Mouse (Mus musculus) frontal cortex, adult 2 months (tissue): Measurements from ENCODE around the gene Arhgap10. TPM values are rescaled to one million over a fixed set of nuclear protein-coding genes. Genes with fewer than 3 reads are reported as not detected.

Source experiments
- DNase-seq, 2 experiments: peaks; one replicate each; pipeline ENCODE4 v3.0.0; 2022; ENCODE audit warnings: low spot score in 1 of 2; ENCODE audit errors: extremely low spot score in 1 of 2
- polyA plus RNA-seq: library from polyadenylated mRNA; depleted of rRNA; stranded (reverse); fragments of >200 nt; gene quantifications from 2 replicates; pipeline ENCODE4 v1.2.3, GENCODE M21; 2012

Arhgap10 gene
- polyA plus RNA-seq, 1 experiment: 17.4 TPM

DNA sequence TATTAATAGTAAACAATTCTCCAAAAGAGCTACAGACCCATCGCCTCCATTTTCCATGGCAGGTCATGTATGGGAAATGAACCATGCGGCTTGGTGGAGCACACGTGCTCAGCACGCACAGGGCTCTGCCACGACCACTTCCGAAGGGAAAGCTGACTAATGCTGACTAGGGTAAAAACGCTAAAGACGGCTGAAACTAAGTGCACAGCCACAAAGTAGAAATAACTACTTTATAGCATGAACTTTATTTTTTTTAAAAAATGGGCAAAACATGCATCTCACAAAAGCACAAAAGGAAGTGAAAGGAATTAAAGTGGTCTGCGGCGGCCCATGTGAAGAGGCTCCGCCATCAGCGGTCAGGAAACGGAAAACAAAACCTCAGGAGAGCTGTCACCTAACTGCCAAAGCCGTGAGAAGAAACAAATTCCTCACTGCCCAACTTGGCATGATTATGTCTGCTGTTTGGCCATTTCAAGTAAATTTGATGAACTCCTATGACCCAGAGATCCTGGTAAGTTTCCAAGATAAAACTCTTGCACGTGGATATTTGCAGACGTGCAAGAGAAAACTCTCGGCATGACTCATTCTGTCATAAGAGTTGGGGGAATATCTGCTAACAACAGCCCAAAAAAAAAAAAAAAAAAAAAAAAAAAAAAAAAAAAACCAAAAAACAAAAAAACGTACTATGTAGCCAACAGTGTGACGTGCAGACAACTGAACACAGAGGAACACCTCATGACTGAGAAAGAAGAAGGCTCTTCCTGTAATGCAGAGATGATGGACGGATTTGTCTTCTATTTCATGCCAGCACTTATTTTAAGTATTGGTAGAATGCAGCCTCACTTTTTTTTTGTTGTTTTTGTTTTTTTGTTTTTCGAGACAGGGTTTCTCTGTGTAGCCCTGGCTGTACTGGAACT, 66.0 kb downstream of the Arhgap10 start:
- no peak for DNase-seq

- DNase-seq: no peak
Observed at GRCm38 (mm10) chr8:77451052-77451451, 66.7 kb downstream of the Arhgap10 start.

- DNase-seq: no peak
Observed at GRCm38 (mm10) chr8:77446294-77446693, 71.5 kb downstream of the Arhgap10 start.

- DNase-seq: no peak
Observed at GRCm38 (mm10) chr8:77445642-77446041, 72.1 kb downstream of the Arhgap10 start.

DNA sequence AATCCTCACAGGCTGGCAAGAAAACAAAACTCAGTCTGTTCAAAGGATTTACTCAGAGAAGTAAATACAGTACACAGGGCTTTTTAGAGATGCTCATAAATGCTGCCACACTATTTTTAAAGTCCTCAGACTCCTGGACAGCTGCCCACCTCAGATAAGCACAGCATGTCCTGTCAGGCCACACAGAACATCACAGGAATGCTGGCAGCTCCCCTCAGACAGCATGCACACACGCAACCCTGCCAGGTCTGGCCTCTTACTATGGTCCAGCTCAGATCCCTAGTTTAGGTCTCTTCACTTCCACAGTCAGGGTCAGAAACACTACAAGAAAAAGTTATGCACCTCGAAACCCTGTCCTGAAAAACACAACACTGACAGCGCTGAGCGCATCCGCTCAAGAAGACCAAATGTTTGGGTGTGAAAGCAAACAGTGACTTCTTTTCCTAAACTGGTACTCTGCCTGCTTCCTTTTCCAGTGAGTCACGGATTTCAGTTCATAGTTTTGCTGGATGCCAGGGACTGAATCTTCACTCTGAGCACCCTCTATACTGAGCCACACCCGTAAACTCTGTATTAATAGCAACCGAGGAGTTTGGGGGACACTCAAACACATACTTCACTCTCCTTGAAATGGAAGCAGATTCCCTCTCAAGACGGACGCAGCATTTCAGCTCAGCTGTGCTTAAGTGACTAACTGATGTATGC, 73.4 kb downstream of the Arhgap10 start:
- DNase-seq: peak in 1 of 2 experiments; percentile 54

- DNase-seq: no peak
Observed at GRCm38 (mm10) chr8:77442452-77442851, 75.3 kb downstream of the Arhgap10 start.

DNA sequence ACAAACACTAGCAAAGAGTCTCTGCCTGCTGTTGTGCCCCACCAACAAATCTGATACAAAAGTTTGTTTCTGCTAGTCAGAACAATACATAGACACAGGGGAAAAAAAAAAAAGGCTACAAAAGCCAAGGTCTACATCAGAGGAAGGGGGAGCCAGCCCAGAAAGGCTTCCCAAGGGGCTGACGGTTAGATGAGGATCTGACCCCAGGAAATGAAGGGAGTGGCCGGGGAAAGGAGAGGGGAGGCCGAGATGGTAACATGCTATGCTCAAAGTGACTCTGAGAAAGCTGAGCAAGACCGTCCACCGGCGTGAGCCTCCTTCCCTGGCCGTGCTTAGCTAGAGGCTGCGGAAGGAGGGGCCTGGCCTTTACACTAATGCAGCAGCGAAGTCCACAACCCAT, 76.8 kb downstream of the Arhgap10 start:
- DNase-seq: no peak

GRCm38 (mm10) chr8:77440324-77440880, 77.4 kb downstream of the Arhgap10 start:
- DNase-seq: no peak

DNA sequence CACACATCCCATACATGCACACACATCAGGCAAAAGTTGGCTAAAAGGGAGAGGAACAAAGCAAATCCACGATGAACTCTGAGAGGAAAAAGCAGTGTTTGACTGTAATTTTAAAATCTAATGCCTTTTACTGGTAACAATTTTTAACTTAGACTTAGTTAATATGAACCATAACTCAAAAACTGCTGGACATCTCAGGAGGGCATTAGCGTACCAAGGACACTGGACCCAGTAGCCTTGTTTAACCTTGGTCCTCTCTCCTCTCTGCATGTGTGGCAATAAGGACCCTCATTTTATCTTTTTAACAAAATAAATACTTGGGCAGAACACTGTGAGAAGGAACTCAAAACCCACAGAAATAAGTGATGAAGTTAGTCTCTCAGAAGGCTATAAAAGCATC, 78.1 kb downstream of the Arhgap10 start:
- no peak for DNase-seq

DNA sequence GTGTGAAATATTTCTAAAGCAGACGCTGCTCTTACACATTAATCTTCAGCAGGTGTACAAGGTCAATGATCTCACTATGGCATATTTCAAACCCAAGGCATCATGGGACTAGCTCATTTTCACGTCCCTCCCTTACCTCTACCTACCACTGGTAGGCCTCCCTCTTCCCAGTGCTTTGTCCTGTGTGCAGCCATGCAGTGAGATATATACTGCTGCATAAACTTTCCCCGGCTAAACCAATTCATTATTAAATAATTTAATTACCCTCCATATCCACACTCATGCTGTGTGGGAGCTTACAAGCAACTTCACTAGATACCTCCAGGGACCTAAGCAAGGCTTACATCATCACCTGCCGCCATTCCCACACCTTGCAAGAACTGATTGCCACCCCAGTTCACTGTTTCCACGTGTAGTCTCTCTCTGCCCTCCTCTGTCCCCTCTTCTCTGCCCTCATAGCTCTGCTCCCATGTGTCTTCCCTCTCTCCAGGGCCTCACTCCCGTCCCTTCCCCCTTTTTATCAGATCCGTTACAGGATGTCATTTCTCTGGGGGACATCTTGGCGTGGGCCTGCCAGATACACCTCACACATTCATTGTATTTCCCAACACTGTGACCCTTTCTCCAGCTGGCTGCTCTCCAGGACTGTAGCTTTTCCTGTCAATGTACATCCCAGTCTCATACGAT, 79.8 kb downstream of the Arhgap10 start:
- DNase-seq: no peak

DNA sequence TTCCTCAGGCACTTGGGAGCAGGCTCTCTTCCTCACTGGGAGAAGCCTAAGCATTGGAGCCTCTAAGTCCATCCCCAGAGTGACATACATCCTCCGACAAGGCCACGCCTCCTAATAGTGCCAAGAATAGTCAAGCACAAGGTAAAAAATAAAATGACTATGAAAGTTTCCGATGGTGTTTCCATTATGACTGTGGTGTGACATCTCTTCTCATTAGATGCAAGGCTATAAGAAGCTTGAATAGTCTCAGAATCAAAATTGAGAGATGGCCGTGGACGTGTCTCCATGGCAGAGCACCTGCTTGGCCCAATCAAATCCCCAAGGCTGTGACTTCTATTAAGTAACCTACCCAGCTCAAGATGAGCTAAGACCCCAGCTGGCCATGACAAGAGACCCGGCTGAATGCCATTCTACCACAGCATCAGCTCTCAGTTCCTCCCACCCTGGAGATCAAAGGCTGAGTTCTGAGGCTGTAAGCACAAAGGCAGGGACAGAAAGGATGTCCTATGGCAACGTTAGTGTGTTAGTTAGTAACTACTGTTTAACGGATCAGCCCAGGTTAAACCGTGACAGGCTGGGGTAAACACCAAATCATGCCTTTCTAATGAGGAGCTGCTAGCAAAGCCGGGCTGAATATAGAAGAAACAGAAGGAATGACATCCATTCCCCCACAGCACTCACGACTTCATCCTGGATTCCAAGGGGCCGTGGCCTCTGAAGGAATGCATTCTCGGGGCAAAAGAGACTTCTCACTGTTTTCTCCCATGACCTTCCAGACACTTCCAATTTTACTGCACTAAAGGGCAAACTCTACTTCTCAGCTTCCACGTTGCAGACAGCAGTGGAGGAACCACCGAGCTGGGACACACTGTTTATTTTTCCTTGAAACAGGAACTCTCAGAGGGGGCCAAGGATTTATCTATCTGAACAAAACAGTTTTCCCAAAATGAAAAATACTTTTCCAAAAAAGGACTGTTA, 81.5 kb downstream of the Arhgap10 start:
- DNase-seq: no peak

GRCm38 (mm10) chr8:77433221-77433620, 84.5 kb downstream of the Arhgap10 start:
- no peak for DNase-seq

DNA sequence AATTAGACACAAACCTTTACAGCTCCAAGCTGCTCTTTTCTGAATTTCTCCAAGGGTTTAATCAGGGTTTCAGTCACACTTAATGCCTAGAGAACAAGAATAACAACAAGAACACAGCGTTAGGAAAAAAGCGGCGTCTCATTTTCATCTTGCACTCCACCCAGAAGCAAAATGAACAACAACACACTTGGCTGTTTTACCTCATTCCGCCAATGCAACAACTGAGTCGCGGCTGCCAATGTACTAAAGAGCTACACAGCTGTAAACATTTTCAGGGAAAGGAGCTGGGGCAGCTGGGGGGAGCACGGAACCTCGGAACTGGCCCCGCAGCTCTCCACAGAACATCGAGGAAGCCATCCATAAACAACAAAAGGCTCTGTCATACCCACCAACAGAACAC, 85.0 kb downstream of the Arhgap10 start:
- no peak for DNase-seq

- DNase-seq: no peak
Observed at GRCm38 (mm10) chr8:77428420-77428819, 89.3 kb downstream of the Arhgap10 start.

DNA sequence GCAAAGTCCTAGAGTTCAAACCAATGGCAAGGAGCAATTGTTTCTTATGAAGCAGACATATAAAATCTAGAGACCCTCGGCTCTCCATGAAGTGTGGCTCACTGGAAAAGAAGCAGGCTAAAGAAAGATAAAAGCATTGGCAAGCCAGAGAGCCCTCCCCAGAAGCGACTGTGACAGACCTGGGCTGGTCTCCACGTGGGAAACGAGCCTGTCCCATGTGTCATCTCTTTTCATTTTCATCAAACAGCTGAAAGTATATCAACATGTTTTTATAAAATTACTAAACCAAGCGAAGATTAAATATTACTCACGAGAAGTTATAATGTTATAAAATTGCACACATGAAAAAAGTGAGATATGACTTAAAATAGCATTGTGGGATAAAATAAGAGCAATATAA, 89.7 kb downstream of the Arhgap10 start:
- DNase-seq: no peak

DNA sequence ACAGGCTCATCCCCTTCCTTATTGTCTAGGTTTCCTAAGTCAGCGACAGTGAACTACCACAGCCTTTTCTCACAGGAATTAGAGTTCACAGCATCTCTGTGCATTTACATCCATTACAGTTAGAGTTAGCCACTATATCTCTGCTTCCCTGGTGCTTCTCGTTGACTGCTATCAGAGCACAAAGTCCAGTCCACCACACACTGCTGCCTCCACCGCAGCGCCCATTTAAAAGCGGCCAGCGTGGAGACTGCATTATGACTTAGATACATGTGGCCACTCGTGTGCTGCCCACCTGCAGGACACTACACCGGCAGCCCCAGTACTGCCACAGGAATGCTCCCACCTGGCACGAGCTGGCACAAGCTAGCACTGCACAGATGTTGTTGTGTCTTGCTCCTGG, 90.3 kb downstream of the Arhgap10 start:
- no peak for DNase-seq

DNA sequence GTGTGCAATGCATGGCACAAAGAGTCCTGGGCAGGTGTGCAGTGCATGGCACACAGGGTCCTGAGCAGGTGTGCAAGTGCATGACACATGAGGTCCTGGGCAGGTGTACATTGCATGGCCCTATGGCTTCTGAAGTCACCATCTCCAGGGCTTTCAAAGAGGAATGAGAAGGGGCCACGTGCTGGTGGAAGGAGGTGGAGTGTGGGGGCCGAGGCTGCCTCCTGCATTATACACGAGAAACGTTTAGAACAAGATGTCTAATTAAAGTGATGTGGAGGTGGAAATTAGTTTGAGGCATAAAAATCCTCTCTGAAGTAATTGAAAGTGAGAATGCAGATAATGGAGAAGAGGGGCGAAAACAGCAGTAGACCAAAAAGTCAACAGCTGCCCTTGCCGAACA, 93.9 kb downstream of the Arhgap10 start:
- DNase-seq: peak; percentile 44 to 59

DNA sequence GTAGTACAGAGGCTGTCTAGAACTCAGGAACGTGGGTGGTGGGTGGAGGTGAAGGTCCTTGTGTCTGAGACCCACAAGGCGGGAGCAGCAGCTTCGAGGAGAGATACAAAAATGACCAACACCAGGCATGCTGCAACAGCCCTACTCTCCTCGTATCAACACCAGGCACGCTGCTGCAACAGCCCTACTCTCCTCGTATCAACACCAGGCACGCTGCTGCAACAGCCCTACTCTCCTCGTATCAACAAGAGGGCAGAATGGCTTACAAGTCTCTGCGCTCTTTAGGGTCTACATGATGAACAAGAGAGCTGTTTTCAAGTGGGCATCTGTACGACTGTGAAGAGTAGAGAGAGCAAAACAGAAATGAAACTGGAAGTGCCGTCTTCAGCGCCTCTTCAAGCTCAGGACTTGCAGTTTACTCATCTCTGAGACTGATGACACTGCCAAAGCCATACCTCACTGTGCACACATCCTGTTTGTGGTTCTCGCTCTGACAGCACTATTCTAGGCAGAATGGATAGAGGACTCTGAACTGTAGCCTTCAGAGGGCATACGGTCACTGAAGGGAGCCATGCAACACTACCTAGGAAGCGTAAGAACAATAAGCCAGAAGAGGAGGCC, 95.0 kb downstream of the Arhgap10 start:
- DNase-seq: no peak

GRCm38 (mm10) chr8:77421596-77421995, 96.2 kb downstream of the Arhgap10 start:
- DNase-seq: no peak
